Mouse (Mus musculus): ENCODE measurements around the gene Men1. TPM values are rescaled to one million over a fixed set of nuclear protein-coding genes. Genes with fewer than 3 reads are reported as not detected.

The Men1 gene
- total and polyA plus RNA-seq, 3 experiments, result 13.9 to 19.4 (median 14.0) TPM

DNA sequence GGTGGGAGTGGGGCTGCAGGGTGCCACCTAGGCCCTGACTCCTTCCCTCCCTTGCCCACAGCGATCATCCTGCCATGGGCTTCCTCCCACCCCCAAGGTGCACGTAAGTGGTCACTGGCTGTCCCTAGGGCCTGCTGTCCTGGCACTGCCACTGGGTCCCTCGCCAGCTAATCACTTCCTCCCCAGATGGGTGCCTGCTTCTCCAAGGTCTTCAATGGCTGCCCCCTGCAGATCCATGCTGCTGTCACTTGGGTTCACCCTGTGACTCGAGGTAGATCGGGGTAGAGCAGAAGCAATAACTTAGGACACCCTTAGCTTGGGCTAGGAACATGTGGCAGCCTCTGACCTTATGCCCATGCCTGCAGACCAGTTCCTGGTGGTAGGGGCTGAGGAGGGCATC, 11.2 kb downstream of the Men1 start:
- H3K27ac ChIP-seq, result no peak overlapping the region
- intact Hi-C loops (cut with DNase I), result no loop called here
- no peak for DNase-seq
- H3K4me3 ChIP-seq, result no peak overlapping the region
- 73% methylated on average over 5 of the region's 5 CpGs for WGBS
- no peaks in the 10 kb centered on the region for H3K36me3 ChIP-seq (ENCODE audit: control insufficient read depth, insufficient read depth, low read length)
- H3K4me1 ChIP-seq (ENCODE audit: control insufficient read depth, insufficient read depth, low read length), result peaks cover 11% of the 10 kb centered on the region
- no peak for TF ChIP-seq POLR2A (IDR thresholded peaks at IDR 0.05; ENCODE audit: insufficient read depth, low read depth, low read length)
- no peak for TF ChIP-seq CTCF (IDR thresholded peaks at IDR 0.05)
- TF ChIP-seq EP300 (IDR thresholded peaks at IDR 0.05; ENCODE audit: insufficient read depth, low read depth, low read length), result no peak
- no peaks in the 10 kb centered on the region for H3K27me3 ChIP-seq (ENCODE audit: control insufficient read depth, insufficient read depth, low read length)
- no peaks in the 10 kb centered on the region for H3K79me2 ChIP-seq (replicated peaks; ENCODE audit: control insufficient read depth, insufficient read depth, low read length)
- H3K9ac ChIP-seq (ENCODE audit: low read depth, low read length), result no peak overlapping the region

DNA sequence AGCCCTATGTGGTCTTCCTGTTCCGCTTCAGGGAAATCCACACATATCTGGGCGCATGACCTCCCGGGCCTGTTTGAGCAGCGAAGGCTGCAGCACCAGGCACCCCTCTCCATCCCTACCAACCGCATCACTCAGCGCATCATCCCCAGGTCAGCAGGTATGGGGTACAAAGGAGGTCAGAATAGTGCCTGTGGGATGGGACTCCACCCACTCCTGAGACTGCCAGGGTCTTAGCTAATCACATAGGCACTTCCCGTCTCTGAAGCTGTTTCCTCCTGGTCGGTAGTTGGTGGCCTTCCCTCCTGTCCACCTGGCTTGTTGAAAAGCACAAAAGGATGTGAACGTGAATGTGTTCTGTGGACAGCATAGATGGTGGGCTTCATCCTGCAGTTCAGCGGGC, 11.9 kb downstream of the Men1 start:
- 0 out of 2 replicates have a peak overlapping the region, but pooled peaks have one; percentile 2 for H3K27ac ChIP-seq
- intact Hi-C loops (cut with DNase I), result no loop called here
- TF ChIP-seq CTCF (IDR thresholded peaks at IDR 0.05), result no peak
- no peak for TF ChIP-seq EP300 (IDR thresholded peaks at IDR 0.05; ENCODE audit: insufficient read depth, low read depth, low read length)
- no peak for TF ChIP-seq POLR2A (IDR thresholded peaks at IDR 0.05; ENCODE audit: insufficient read depth, low read depth, low read length)
- no peaks in the 10 kb centered on the region for H3K27me3 ChIP-seq (ENCODE audit: control insufficient read depth, insufficient read depth, low read length)
- peaks cover 11% of the 10 kb centered on the region for H3K4me1 ChIP-seq (ENCODE audit: control insufficient read depth, insufficient read depth, low read length)
- no peak overlapping the region for H3K4me3 ChIP-seq
- no peak overlapping the region for H3K9ac ChIP-seq (ENCODE audit: low read depth, low read length)
- peak in 1 of 2 experiments; percentile 30 for DNase-seq
- no peaks in the 10 kb centered on the region for H3K79me2 ChIP-seq (replicated peaks; ENCODE audit: control insufficient read depth, insufficient read depth, low read length)
- H3K36me3 ChIP-seq (ENCODE audit: control insufficient read depth, insufficient read depth, low read length), result no peaks in the 10 kb centered on the region
- WGBS, result 63% methylated on average over 10 of the region's 10 CpGs

DNA sequence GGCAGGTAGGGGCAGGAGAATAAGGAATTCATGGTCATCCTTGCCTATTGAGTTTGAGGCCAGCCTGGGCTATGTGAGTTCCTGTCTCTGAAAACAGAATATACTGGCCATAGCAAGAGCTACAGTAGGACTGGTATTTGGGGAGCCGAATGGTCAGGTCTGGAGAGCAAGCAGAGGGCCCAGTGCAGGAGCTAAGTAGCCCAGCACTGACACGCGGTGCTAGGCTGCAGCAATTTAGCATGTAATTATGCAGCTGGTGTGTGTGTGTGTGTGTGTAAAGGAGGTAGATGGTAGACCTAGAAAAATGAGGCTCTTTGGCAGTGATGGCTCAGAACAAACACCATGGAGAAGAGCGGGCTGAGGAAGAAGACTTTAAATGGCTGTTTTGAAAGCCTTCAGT, 12.8 kb downstream of the Men1 start:
- no peak for DNase-seq
- H3K4me1 ChIP-seq (ENCODE audit: control insufficient read depth, insufficient read depth, low read length), result peaks cover 9% of the 10 kb centered on the region
- H3K27ac ChIP-seq, result no peak overlapping the region
- H3K9ac ChIP-seq (ENCODE audit: low read depth, low read length), result no peak overlapping the region
- no peak overlapping the region for H3K4me3 ChIP-seq
- no peaks in the 10 kb centered on the region for H3K36me3 ChIP-seq (ENCODE audit: control insufficient read depth, insufficient read depth, low read length)
- 93% methylated on average over 4 of the region's 4 CpGs for WGBS
- TF ChIP-seq EP300 (IDR thresholded peaks at IDR 0.05; ENCODE audit: insufficient read depth, low read depth, low read length) (no peak), CTCF (IDR thresholded peaks at IDR 0.05) (no peak), POLR2A (IDR thresholded peaks at IDR 0.05; ENCODE audit: insufficient read depth, low read depth, low read length) (no peak)
- H3K27me3 ChIP-seq (ENCODE audit: control insufficient read depth, insufficient read depth, low read length), result no peaks in the 10 kb centered on the region
- intact Hi-C loops (cut with DNase I), result no loop called here
- no peaks in the 10 kb centered on the region for H3K79me2 ChIP-seq (replicated peaks; ENCODE audit: control insufficient read depth, insufficient read depth, low read length)

DNA sequence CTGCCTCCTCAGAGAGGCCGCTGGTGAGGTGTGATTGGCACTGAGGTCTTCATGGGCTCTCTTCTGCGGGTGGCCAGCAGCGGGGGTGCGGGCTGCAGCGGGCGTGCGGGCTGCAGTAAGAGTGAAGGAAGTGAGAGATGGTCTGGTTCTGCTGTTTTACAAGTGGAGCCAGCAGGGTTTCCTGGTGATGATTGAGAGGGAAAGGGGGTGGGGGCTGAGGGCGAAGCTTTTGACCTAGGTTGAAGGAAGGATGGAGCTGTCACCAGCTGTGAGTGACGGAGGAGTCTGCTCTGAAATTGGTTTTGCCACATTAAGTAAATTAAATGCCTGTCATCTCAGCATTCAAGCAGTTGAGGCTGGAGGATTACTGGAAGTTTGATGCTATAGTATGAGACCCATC, 13.9 kb downstream of the Men1 start:
- no peaks in the 10 kb centered on the region for H3K79me2 ChIP-seq (replicated peaks; ENCODE audit: control insufficient read depth, insufficient read depth, low read length)
- TF ChIP-seq EP300 (IDR thresholded peaks at IDR 0.05; ENCODE audit: insufficient read depth, low read depth, low read length) (no peak), CTCF (IDR thresholded peaks at IDR 0.05) (no peak), POLR2A (IDR thresholded peaks at IDR 0.05; ENCODE audit: insufficient read depth, low read depth, low read length) (no peak)
- 53% methylated on average over 9 of the region's 9 CpGs for WGBS
- intact Hi-C loops (cut with DNase I), result no loop called here
- no peak for DNase-seq
- H3K36me3 ChIP-seq (ENCODE audit: control insufficient read depth, insufficient read depth, low read length), result no peaks in the 10 kb centered on the region
- peak overlapping the region; percentile 39 for H3K27ac ChIP-seq
- H3K4me1 ChIP-seq (ENCODE audit: control insufficient read depth, insufficient read depth, low read length), result peaks cover 6% of the 10 kb centered on the region
- no peaks in the 10 kb centered on the region for H3K27me3 ChIP-seq (ENCODE audit: control insufficient read depth, insufficient read depth, low read length)
- H3K9ac ChIP-seq (ENCODE audit: low read depth, low read length), result no peak overlapping the region
- H3K4me3 ChIP-seq, result no peak overlapping the region

DNA sequence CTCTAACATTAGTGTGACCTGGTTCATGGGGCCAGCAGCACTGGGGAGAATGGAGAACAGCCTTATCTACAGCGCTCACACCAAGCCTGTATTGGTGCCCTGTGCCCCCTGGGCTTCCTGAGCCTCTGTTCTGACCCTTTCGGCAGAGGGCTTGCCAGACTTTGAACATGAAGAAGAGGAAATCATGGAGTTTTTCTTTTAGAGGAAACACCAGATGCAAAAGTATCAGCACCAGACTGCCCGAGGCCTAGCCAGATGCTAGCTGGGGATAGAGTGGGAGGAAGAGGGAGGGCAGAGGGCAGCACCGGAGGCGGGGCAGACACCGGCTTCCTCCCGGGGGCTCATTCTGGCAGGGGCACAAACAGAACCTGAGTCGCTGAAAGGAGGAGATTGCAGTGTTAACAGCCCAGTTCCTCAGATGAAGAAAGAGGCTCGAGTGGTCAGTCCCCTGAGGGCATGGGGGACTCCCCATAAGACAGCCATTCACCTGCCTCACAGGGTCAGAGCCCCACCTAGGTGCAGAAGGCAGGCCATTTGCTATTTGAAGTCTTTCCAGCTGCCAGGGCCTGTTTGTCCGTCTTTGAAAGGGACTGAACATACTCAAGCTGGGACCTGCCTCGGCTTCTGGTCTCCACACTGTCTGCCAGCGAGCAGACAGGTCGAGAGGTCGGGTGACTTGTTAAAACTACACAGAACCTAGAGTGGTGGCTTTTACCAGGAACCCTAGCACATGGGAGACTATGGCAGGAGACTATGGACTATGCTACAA, 14.6 kb downstream of the Men1 start:
- H3K36me3 ChIP-seq (ENCODE audit: control insufficient read depth, insufficient read depth, low read length), result no peaks in the 10 kb centered on the region
- H3K9ac ChIP-seq (ENCODE audit: low read depth, low read length), result no peak overlapping the region
- TF ChIP-seq EP300 (IDR thresholded peaks at IDR 0.05; ENCODE audit: insufficient read depth, low read depth, low read length), result no peak
- TF ChIP-seq POLR2A (IDR thresholded peaks at IDR 0.05; ENCODE audit: insufficient read depth, low read depth, low read length), result no peak
- no peak for TF ChIP-seq CTCF (IDR thresholded peaks at IDR 0.05)
- DNase-seq, result peak in 1 of 2 experiments; percentile 54
- H3K4me1 ChIP-seq (ENCODE audit: control insufficient read depth, insufficient read depth, low read length), result peaks cover 7% of the 10 kb centered on the region
- intact Hi-C loops (cut with DNase I), result no loop called here
- no peak overlapping the region for H3K4me3 ChIP-seq
- no peaks in the 10 kb centered on the region for H3K79me2 ChIP-seq (replicated peaks; ENCODE audit: control insufficient read depth, insufficient read depth, low read length)
- H3K27ac ChIP-seq, result peak overlapping the region; percentile 39
- H3K27me3 ChIP-seq (ENCODE audit: control insufficient read depth, insufficient read depth, low read length), result no peaks in the 10 kb centered on the region
- WGBS, result 37% methylated on average over 14 of the region's 14 CpGs

DNA sequence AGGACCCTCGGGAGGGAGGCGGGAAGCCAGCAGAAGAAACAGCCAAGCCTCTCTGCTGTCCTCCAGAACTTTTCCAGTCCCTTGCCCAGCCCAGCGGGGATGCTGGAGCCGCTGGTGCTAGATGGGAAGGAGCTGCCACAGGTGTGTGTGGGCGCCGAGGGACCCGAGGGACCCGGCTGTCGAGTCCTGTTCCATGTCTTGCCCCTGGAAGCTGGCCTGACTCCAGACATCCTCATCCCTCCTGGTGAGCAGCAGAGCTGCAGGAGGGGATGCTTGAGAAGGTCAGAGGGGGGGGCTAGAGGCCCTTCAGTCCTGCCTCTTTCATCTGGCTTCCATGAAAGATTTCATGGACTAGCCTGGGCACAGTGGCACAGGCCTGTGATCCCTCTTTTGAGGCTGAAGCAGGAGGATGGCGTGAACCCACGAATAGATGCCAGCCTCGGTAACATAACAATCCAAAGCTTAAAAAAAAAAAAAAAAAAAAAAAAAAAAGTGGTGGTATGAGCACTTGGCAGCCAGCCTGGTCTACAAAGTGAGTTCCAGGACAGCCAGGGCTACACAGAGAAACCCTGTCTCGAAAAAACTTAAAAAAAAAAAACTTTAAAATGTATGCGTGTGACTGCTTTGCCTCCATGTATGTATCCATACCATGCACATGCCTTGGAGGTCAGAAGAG, 16.8 kb downstream of the Men1 start:
- no peak overlapping the region for H3K9ac ChIP-seq (ENCODE audit: low read depth, low read length)
- no peaks in the 10 kb centered on the region for H3K79me2 ChIP-seq (replicated peaks; ENCODE audit: control insufficient read depth, insufficient read depth, low read length)
- no peaks in the 10 kb centered on the region for H3K36me3 ChIP-seq (ENCODE audit: control insufficient read depth, insufficient read depth, low read length)
- no peak overlapping the region for H3K27ac ChIP-seq
- 57% methylated on average over 14 of the region's 14 CpGs for WGBS
- intact Hi-C loops (cut with DNase I), result no loop called here
- no peak overlapping the region for H3K4me3 ChIP-seq
- peaks cover 1% of the 10 kb centered on the region for H3K4me1 ChIP-seq (ENCODE audit: control insufficient read depth, insufficient read depth, low read length)
- TF ChIP-seq EP300 (IDR thresholded peaks at IDR 0.05; ENCODE audit: insufficient read depth, low read depth, low read length), result no peak
- no peak for TF ChIP-seq CTCF (IDR thresholded peaks at IDR 0.05)
- no peak for TF ChIP-seq POLR2A (IDR thresholded peaks at IDR 0.05; ENCODE audit: insufficient read depth, low read depth, low read length)
- DNase-seq, result no peak
- no peaks in the 10 kb centered on the region for H3K27me3 ChIP-seq (ENCODE audit: control insufficient read depth, insufficient read depth, low read length)

Data from heart, adult 2 months (tissue).